Mouse (Mus musculus): ENCODE results near the gene Efna4. TPM values are rescaled to one million over a fixed set of nuclear protein-coding genes. Genes with fewer than 3 reads are reported as not detected.
A peak's percentile ranks its signal among the peaks of the same experiment; 100 is the strongest.

Efna4 gene
- 27.6 and 28.7 TPM in 2 replicates for polyA plus RNA-seq (2016; fragmentation: Nextera tagmentation; extraction: Ambion mirVana)

GRCm38 (mm10) chr3:89337721-89338578 lies at the start of gene Efna4:
TSS of gene Efna4 (minus strand) at chr3:89338028.
- peak within 1 kb of the TSS; percentile 88 for H3K4me3 ChIP-seq

GRCm38 (mm10) chr3:89386438-89387420 lies 48.9 kb upstream of the Efna4 start:
- H3K36me3 ChIP-seq (replicated peaks), result no peaks in the 10 kb centered on the region
- no peak for DNase-seq (ENCODE audit: extremely low spot score, low spot score)
- H3K4me1 ChIP-seq, result peaks cover 71% of the 10 kb centered on the region
- peak overlapping the region; percentile 44; the same call in 1 of the 2 replicates for H3K27ac ChIP-seq
- H3K27me3 ChIP-seq (ENCODE audit: poor library complexity, severe bottlenecking), result peaks cover 43% of the 10 kb centered on the region
- H3K4me3 ChIP-seq, result no peak overlapping the region
- no peaks in the 10 kb centered on the region for H3K9me3 ChIP-seq
- WGBS, result 50% methylated on average over 17 of the region's 17 CpGs

More at GRCm38 (mm10) chr3:89337721-89338578, at the start of gene Efna4:
- Histone ChIP-seq H3K36me3 (replicated peaks) (peaks cover 41% of the 10 kb centered on the region), H3K27me3 (ENCODE audit: poor library complexity, severe bottlenecking) (peaks cover 23% of the 10 kb centered on the region), H3K9me3 (no peaks in the 10 kb centered on the region), H3K27ac (peak within 1 kb of the TSS; percentile 98), H3K4me1 (peaks cover 77% of the 10 kb centered on the region)
- under 1% methylated on average over 44 of the region's 44 CpGs for whole genome bisulfite sequencing
- DNase-seq (ENCODE audit: extremely low spot score, low spot score), result peak; percentile 85

- Histone ChIP-seq H3K36me3 (replicated peaks) (peaks cover 8% of the 10 kb centered on the region), H3K4me3 (no peak overlapping the region), H3K27me3 (ENCODE audit: poor library complexity, severe bottlenecking) (peaks cover 30% of the 10 kb centered on the region), H3K27ac (peak overlapping the region; percentile 69), H3K4me1 (peaks cover 59% of the 10 kb centered on the region), H3K9me3 (no peaks in the 10 kb centered on the region)
- 37% methylated on average over 11 of the region's 11 CpGs for WGBS
- no peak for DNase-seq (ENCODE audit: extremely low spot score, low spot score)
Observed at GRCm38 (mm10) chr3:89385451-89385850, 47.6 kb upstream of the Efna4 start.

GRCm38 (mm10) chr3:89384331-89385076 lies 46.7 kb upstream of the Efna4 start:
- H3K9me3 ChIP-seq, result no peaks in the 10 kb centered on the region
- peak overlapping the region; percentile 69 for H3K27ac ChIP-seq
- H3K4me1 ChIP-seq, result peaks cover 54% of the 10 kb centered on the region
- H3K27me3 ChIP-seq (ENCODE audit: poor library complexity, severe bottlenecking), result peaks cover 23% of the 10 kb centered on the region
- 40% methylated on average over 12 of the region's 12 CpGs for WGBS
- no peak overlapping the region for H3K4me3 ChIP-seq
- DNase-seq (ENCODE audit: extremely low spot score, low spot score), result no peak
- peaks cover 14% of the 10 kb centered on the region for H3K36me3 ChIP-seq (replicated peaks)

- Histone ChIP-seq H3K27me3 (ENCODE audit: poor library complexity, severe bottlenecking) (peaks cover 23% of the 10 kb centered on the region), H3K9me3 (no peaks in the 10 kb centered on the region), H3K36me3 (replicated peaks) (peaks cover 14% of the 10 kb centered on the region), H3K4me1 (peaks cover 56% of the 10 kb centered on the region), H3K4me3 (no peak overlapping the region), H3K27ac (no peak overlapping the region)
- DNase-seq (ENCODE audit: extremely low spot score, low spot score), result no peak
- WGBS, result 86% methylated on average over 5 of the region's 5 CpGs
Observed at GRCm38 (mm10) chr3:89383651-89384255, 45.9 kb upstream of the Efna4 start.

- 81% methylated on average over 5 of the region's 5 CpGs for WGBS
- no peaks in the 10 kb centered on the region for H3K9me3 ChIP-seq
- H3K4me3 ChIP-seq, result no peak overlapping the region
- H3K4me1 ChIP-seq, result peaks cover 57% of the 10 kb centered on the region
- H3K27ac ChIP-seq, result no peak overlapping the region
- H3K36me3 ChIP-seq (replicated peaks), result peaks cover 14% of the 10 kb centered on the region
- peaks cover 23% of the 10 kb centered on the region for H3K27me3 ChIP-seq (ENCODE audit: poor library complexity, severe bottlenecking)
- no peak for DNase-seq (ENCODE audit: extremely low spot score, low spot score)
Observed at GRCm38 (mm10) chr3:89382950-89383349, 45.1 kb upstream of the Efna4 start.

- DNase-seq (ENCODE audit: extremely low spot score, low spot score), result no peak
- H3K27me3 ChIP-seq (ENCODE audit: poor library complexity, severe bottlenecking), result peaks cover 23% of the 10 kb centered on the region
- WGBS, result 88% methylated on average over 9 of the region's 9 CpGs
- H3K4me1 ChIP-seq, result peaks cover 57% of the 10 kb centered on the region
- no peak overlapping the region for H3K27ac ChIP-seq
- no peak overlapping the region for H3K4me3 ChIP-seq
- no peaks in the 10 kb centered on the region for H3K9me3 ChIP-seq
- peaks cover 14% of the 10 kb centered on the region for H3K36me3 ChIP-seq (replicated peaks)
Observed at GRCm38 (mm10) chr3:89382033-89382882, 44.4 kb upstream of the Efna4 start.

DNA sequence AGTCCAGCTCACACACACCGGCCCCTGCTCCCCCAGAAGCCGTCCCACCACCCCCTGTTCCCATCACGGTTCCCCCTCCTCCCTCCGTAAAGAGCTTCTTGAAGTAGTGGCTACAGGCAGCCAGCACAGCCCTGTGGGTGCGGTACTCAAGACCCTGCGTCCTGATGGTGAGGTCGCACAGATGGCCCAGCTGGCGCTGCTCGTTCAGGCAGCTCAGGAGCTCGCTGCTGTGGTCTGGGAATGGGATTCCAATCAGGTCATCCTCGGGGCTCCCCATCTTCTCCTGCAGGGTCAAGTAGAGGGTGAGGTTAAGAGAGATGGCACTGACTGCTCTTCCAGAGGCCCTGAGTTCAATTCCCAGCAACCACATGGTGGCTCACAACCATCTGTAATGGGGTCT lies 43.4 kb upstream of the Efna4 start:
- DNase-seq (ENCODE audit: extremely low spot score, low spot score), result no peak
- Histone ChIP-seq H3K4me1 (peaks cover 47% of the 10 kb centered on the region), H3K4me3 (no peak overlapping the region), H3K27ac (no peak overlapping the region), H3K27me3 (ENCODE audit: poor library complexity, severe bottlenecking) (peaks cover 13% of the 10 kb centered on the region), H3K9me3 (no peaks in the 10 kb centered on the region), H3K36me3 (replicated peaks) (peaks cover 14% of the 10 kb centered on the region)
- WGBS, result 85% methylated on average over 11 of the region's 11 CpGs

DNA sequence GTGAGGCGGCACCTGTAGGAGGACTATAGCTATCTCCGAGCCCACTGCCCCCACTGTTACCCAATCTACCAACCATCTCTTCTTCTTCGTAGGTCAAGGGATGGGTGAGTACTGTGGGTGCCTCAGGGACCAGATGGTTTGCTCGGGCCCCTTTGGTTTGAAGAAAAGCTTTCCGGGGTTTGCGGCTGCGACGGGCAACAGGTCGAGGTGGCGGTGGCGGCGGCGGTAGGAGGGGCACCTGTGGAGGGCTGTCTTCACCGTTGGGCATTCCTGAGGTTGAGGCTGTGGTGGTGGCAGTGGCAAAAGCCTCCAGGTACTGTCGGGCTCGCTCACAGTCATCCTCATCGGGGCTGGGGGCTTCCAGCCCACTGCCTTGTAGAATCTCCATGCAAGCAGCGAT lies 42.9 kb upstream of the Efna4 start:
- H3K27ac ChIP-seq, result no peak overlapping the region
- no peaks in the 10 kb centered on the region for H3K9me3 ChIP-seq
- H3K4me1 ChIP-seq, result peaks cover 42% of the 10 kb centered on the region
- H3K27me3 ChIP-seq (ENCODE audit: poor library complexity, severe bottlenecking), result peaks cover 8% of the 10 kb centered on the region; the same call in 1 of the 2 replicates
- no peak overlapping the region for H3K4me3 ChIP-seq
- no peak for DNase-seq (ENCODE audit: extremely low spot score, low spot score)
- WGBS, result 96% methylated on average over 18 of the region's 18 CpGs
- H3K36me3 ChIP-seq (replicated peaks), result peaks cover 14% of the 10 kb centered on the region

DNA sequence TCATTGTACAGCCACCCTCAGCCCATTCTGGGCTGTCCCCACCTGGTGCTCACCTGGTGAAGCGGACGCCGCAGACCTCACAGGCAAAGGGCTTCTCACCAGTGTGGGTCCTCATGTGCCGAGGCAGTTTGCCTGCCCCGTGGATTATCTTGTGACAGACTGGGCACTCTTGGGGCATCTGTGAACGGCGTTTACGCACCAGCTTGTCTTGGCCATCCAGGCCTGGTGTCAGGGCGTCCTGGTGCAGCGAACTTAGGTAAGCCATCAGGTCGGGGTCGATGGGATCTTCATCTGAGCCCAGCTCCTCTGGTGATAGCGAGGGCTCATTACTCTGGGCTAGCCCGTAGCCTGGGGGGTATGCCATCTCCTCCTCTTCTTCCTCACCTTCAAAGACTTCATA lies 42.5 kb upstream of the Efna4 start:
- Histone ChIP-seq H3K4me1 (peaks cover 38% of the 10 kb centered on the region), H3K27me3 (ENCODE audit: poor library complexity, severe bottlenecking) (0 out of 2 replicates have a peak, but pooled peaks cover 4% of the 10 kb centered on the region), H3K27ac (no peak overlapping the region), H3K36me3 (replicated peaks) (peaks cover 14% of the 10 kb centered on the region), H3K9me3 (no peaks in the 10 kb centered on the region), H3K4me3 (no peak overlapping the region)
- WGBS, result 96% methylated on average over 14 of the region's 14 CpGs
- no peak for DNase-seq (ENCODE audit: extremely low spot score, low spot score)

All from forebrain, embryonic 10.5 days (tissue).